Mouse (Mus musculus): ENCODE measurements around the gene Mllt10.

DNA sequence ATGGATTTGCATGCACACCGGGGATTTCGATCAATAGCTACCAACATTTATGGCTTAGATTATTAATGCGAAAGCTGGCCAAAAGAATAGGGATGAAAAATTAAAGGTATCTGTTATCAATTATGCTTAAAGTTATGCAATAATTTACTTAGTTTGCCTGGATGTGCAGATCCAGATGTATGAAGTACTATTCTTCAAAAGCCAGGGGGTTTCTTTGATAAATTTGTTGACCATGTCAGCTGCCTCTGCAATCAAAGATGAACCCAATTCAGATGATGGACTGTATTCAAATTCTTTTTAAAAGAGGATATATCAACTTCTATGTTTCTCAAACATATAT, 3.2 kb upstream of the Mllt10 start:
- TF ChIP-seq CTCF (IDR thresholded peaks at IDR 0.05) = no peak
- TF ChIP-seq POLR2A (IDR thresholded peaks at IDR 0.05; ENCODE audit: insufficient read depth, low read depth, low read length) = no peak
- no peak for TF ChIP-seq EP300 (IDR thresholded peaks at IDR 0.05; ENCODE audit: insufficient read depth, low read depth, low read length)
